Mouse (Mus musculus): ENCODE measurements around the gene Cblb. TPM values are rescaled to one million over a fixed set of nuclear protein-coding genes. Genes with fewer than 3 reads are reported as not detected.

Gene Cblb
- polyA plus RNA-seq, 1 experiment from 2014 or later, result 15.5 TPM

- H3K4me1 ChIP-seq, result no peaks in the 10 kb centered on the region
- no peaks in the 10 kb centered on the region for H3K36me3 ChIP-seq
- 70% methylated on average over 4 of the region's 4 CpGs for WGBS
- H3K9me3 ChIP-seq (replicated peaks), result no peaks in the 10 kb centered on the region
- no peak overlapping the region for H3K4me2 ChIP-seq (replicated peaks)
- H3K27me3 ChIP-seq, result no peaks in the 10 kb centered on the region
- H3K27ac ChIP-seq (replicated peaks), result no peak overlapping the region
- no peak overlapping the region for H3K4me3 ChIP-seq (replicated peaks)
- no peak for ATAC-seq (ENCODE audit: insufficient number of reproducible peaks, low FRiP score, low TSS enrichment, low read depth)
- no peak overlapping the region for H3K9ac ChIP-seq
These were observed 191.9 kb downstream of the Cblb start for GRCm38 (mm10) chr16:52222896-52223295.

- Histone ChIP-seq H3K9ac (no peak overlapping the region), H3K4me1 (no peaks in the 10 kb centered on the region), H3K4me2 (replicated peaks) (no peak overlapping the region), H3K9me3 (replicated peaks) (no peaks in the 10 kb centered on the region), H3K36me3 (no peaks in the 10 kb centered on the region), H3K27ac (replicated peaks) (no peak overlapping the region), H3K4me3 (replicated peaks) (no peak overlapping the region), H3K27me3 (no peaks in the 10 kb centered on the region)
- 49% methylated on average over 7 of the region's 7 CpGs for WGBS
- ATAC-seq (ENCODE audit: insufficient number of reproducible peaks, low FRiP score, low TSS enrichment, low read depth), result no peak
These were observed 198.4 kb downstream of the Cblb start for GRCm38 (mm10) chr16:52229446-52229845.

GRCm38 (mm10) chr16:52229930-52230329 lies 198.9 kb downstream of the Cblb start:
- no peak overlapping the region for H3K9ac ChIP-seq
- no peak overlapping the region for H3K4me2 ChIP-seq (replicated peaks)

GRCm38 (mm10) chr16:52242144-52242543 lies 211.1 kb downstream of the Cblb start:
- Histone ChIP-seq H3K27ac (replicated peaks) (no peak overlapping the region), H3K27me3 (no peaks in the 10 kb centered on the region), H3K36me3 (no peaks in the 10 kb centered on the region), H3K4me3 (replicated peaks) (no peak overlapping the region), H3K4me2 (replicated peaks) (no peak overlapping the region), H3K9ac (no peak overlapping the region), H3K4me1 (no peaks in the 10 kb centered on the region), H3K9me3 (replicated peaks) (no peaks in the 10 kb centered on the region)
- 51% methylated on average over 2 of the region's 2 CpGs for WGBS
- no peak for ATAC-seq (ENCODE audit: insufficient number of reproducible peaks, low FRiP score, low TSS enrichment, low read depth)

More at GRCm38 (mm10) chr16:52229930-52230329, 198.9 kb downstream of the Cblb start:
- 51% methylated on average over 2 of the region's 2 CpGs for WGBS
- Histone ChIP-seq H3K4me1 (no peaks in the 10 kb centered on the region), H3K27ac (replicated peaks) (no peak overlapping the region), H3K9me3 (replicated peaks) (no peaks in the 10 kb centered on the region), H3K36me3 (no peaks in the 10 kb centered on the region), H3K4me3 (replicated peaks) (no peak overlapping the region), H3K27me3 (no peaks in the 10 kb centered on the region)
- ATAC-seq (ENCODE audit: insufficient number of reproducible peaks, low FRiP score, low TSS enrichment, low read depth), result no peak

- ATAC-seq (ENCODE audit: insufficient number of reproducible peaks, low FRiP score, low TSS enrichment, low read depth), result no peak
- Histone ChIP-seq H3K4me3 (replicated peaks) (no peak overlapping the region), H3K36me3 (no peaks in the 10 kb centered on the region), H3K4me1 (no peaks in the 10 kb centered on the region), H3K27me3 (no peaks in the 10 kb centered on the region), H3K9me3 (replicated peaks) (no peaks in the 10 kb centered on the region), H3K9ac (no peak overlapping the region), H3K4me2 (replicated peaks) (no peak overlapping the region), H3K27ac (replicated peaks) (no peak overlapping the region)
- WGBS, result 75% methylated on average over 4 of the region's 4 CpGs
These were observed 212.5 kb downstream of the Cblb start for GRCm38 (mm10) chr16:52243421-52243973.

GRCm38 (mm10) chr16:52250196-52250595 lies 219.2 kb downstream of the Cblb start:
- H3K27me3 ChIP-seq, result no peaks in the 10 kb centered on the region
- H3K36me3 ChIP-seq, result no peaks in the 10 kb centered on the region
- WGBS, result 85% methylated on average over 4 of the region's 4 CpGs
- no peak for ATAC-seq (ENCODE audit: insufficient number of reproducible peaks, low FRiP score, low TSS enrichment, low read depth)
- no peak overlapping the region for H3K9ac ChIP-seq
- H3K4me3 ChIP-seq (replicated peaks), result no peak overlapping the region
- H3K4me1 ChIP-seq, result no peaks in the 10 kb centered on the region
- no peak overlapping the region for H3K4me2 ChIP-seq (replicated peaks)
- H3K27ac ChIP-seq (replicated peaks), result no peak overlapping the region
- no peaks in the 10 kb centered on the region for H3K9me3 ChIP-seq (replicated peaks)

GRCm38 (mm10) chr16:52250935-52251334 lies 219.9 kb downstream of the Cblb start:
- H3K27ac ChIP-seq (replicated peaks), result no peak overlapping the region
- no peaks in the 10 kb centered on the region for H3K27me3 ChIP-seq
- H3K9me3 ChIP-seq (replicated peaks), result no peaks in the 10 kb centered on the region
- no peak for ATAC-seq (ENCODE audit: insufficient number of reproducible peaks, low FRiP score, low TSS enrichment, low read depth)
- no peak overlapping the region for H3K4me3 ChIP-seq (replicated peaks)
- H3K9ac ChIP-seq, result no peak overlapping the region
- H3K4me1 ChIP-seq, result no peaks in the 10 kb centered on the region
- H3K36me3 ChIP-seq, result no peaks in the 10 kb centered on the region
- 78% methylated on average over 4 of the region's 4 CpGs for WGBS
- no peak overlapping the region for H3K4me2 ChIP-seq (replicated peaks)
